Mouse (Mus musculus): ENCODE data around the gene Atp2a2.

DNA sequence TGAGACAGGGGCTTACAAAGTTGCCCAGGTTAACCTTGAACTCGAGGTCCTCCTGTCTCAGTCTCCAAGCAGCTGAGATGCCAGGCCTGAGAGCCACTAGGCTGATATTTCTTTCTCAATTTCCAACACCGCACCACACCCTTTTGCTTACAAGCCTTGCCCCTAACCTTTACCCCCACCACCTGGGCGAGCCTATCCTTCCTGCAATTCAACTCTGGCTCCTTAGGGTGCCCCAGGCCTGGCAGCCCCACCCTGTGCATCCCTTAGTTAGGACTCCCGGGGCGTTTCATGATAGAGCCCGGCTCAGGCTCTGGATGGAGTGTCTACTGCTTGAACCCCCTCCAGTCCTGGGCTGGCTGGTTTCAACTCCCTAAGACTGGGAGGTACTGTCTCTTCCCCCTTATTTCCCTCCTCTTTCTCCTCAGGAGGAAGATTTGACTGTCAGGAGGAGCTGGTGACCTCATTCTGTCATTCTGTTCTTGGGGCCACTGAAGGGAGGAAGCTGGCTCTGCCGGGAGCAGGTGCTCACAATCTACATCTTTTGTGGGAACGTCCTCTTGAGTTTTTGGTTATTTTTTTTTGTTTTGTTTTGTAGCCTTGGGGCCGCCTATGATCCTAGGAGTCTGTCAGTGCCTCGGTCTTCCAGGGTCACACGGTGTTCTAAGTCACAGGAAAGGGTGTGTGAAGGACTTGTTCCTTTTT is 14.2 kb upstream of the Atp2a2 start:
- TF ChIP-seq CTCF (IDR thresholded peaks at IDR 0.05; ENCODE audit: low read depth, low read length) (no peak), POLR2AphosphoS5 (IDR thresholded peaks at IDR 0.05; ENCODE audit: insufficient replicate concordance, low read depth, low read length) (no peak)
